Mouse (Mus musculus): ENCODE data around the gene Cd36.

Cd36 gene

DNA sequence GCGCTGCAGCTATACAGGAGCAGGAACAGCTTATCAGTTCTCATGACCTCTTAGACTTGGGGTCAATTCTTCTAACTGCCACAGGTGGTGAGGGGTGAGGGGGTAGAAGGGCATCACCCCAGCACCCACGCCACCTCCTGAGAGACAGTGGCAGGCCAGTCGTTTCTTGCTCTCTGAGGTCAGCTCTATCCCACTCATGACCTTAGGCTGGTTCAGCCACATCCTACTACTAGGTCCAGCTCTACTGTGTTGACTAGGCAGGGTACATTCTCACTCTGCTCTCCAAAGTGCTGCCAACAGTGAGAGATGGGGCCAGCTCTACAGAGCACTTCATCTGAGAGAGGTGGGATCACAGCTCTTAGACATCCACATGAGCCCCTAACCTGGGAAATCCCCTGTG lies 30.2 kb downstream of the Cd36 start:
- no peak for DNase-seq (ENCODE audit: low read depth, low spot score)

DNA sequence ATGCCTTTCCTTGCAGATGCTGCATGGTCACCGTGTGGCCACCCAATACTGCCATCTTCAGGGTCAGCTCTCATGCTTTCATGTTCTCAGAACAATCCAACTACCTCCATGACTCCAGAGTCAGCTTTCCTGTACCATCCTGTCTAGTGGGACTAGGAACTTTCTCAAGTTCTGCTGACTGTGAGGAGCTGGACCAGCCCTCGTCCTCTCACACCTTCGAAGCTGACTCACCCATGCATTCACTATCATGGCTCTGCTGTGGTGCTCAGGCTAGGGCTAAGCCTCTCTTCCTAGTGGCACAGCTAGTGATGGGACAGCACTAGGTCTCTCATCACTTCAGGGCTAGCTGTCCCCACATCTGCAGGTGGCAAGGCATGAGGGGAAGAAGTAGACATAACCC lies 30.7 kb downstream of the Cd36 start:
- DNase-seq (ENCODE audit: low read depth, low spot score), result no peak

DNA sequence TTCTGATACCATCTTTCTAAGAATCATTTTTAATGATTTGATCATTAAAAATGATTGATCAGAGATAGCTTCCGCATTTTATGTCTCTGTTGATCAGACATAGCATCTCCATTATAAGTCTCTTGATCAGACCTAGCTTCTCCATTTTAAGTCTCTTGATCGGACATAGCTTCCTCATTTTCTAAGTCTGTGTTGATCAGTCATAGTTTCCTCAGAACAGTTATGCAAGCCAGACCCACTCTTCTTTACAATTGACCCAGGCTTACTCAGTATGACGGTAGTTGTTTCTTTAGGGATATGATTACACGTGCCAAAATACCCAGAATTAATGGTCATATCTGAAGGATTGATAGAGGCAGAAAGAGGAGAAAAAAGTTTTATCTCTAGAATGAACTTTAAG lies 31.3 kb downstream of the Cd36 start:
- no peak for DNase-seq (ENCODE audit: low read depth, low spot score)

DNA sequence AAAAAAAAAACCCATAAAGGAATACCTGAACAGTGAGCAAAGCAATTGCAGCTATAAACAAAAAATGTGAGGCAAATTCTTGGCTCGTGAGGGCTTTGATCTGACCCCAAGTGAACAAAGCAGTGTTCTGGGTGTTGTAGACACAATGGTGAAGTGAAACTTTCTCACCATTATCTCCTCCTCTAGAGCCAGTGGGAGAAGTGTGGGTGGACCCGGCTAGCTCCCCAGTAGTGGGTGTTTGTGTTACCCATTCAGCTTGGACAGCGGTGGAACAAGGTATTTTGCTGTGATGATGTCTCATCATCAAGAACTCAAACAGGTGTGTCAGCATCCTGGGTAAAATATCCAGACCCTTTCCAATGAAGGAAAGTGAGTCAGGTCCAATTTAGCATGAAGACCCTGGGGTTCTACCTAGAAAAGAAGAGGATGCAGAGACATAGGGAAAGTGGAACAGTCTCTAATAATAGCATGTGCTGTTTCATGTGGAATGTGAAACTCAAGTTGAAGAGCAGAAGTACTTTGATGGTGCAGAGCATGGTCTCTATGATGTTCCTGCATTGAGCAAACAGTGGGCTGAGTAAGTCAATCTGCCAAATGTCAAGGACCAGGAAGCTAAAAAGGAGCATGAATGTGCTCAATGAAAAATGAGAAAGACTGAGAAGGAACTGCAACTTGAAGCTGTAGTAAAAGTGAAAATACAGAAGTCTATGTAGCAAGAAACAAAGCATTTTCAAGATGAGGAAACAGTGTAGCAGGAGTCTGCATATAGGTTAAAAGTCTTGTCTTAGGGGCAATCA lies 34.3 kb downstream of the Cd36 start:
- DNase-seq (ENCODE audit: low read depth, low spot score), result no peak

DNA sequence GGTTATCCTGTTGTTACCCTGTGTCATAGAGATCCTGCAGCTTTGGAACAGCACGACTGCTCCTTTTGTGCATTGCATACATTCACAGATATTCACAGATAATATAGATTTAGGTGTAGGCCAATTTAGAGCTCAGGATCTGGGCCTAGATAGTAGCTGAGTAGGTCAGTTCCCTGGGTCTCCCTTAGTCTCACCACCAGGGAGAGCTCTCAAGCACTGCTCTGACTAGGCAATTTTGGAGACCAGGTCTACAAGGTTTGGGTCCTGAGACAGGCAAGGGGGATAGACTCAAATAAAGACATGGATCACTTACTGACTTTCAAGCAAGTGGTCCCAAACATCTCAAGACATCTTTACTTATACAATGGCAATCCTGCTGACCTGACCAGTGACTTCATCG lies 38.0 kb downstream of the Cd36 start:
- no peak for DNase-seq (ENCODE audit: low read depth, low spot score)

DNA sequence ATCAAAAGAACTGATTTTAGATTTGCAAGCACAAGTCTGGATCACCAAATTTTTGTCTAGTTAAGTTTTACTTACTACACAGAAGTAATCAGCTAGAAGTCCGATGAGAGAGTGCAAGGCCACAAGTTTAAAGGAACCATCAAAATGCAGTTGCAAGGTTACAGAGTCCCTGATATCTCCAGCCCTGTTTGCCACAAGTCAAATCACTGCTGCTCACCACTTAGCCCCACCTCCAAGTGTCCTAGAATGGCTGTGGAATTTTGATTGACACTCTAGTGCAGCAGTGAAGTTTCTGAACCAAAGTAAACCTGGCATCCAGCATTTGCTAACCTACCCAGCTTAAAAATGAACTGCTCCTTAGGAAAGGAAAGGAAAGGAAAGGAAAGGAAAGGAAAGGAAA lies 39.0 kb downstream of the Cd36 start:
- no peak for DNase-seq (ENCODE audit: low read depth, low spot score)

DNA sequence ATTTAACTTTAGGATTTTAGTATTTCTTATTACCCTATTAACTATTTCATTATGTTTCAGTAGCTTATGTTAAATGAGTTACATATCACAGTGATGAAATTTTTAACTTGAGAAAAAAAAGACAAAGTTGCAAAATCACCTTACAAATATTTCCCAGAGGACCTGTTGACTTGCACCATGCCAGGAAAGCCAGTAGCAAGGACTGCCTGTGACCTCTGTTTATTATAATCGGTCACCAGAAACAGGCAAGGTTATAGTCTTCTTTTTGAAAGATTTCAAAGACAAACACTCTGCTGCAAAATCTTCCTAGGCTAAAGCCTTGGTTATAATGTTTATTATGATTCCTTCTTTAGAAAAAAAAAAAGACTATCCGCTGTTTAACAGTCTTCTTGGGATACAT lies 39.9 kb downstream of the Cd36 start:
- no peak for DNase-seq (ENCODE audit: low read depth, low spot score)

DNA sequence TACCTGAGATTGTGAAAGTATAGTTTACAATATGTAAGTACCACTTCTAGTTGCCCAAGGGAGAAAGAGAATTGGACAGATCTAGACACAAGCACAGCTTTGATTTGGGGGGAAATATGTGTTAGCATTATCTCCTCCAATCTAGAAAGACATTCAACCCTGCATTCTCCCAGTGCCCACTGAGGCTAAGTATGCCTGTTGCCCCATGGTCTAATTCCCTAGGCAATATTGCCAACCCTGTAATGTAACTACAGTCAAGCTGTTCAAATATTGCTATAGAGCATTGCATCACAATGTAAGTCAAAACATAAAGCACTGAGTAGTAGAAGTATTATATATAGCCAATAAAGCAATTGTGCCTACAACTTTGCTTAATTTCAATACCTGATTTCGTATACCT lies 40.3 kb downstream of the Cd36 start:
- no peak for DNase-seq (ENCODE audit: low read depth, low spot score)

DNA sequence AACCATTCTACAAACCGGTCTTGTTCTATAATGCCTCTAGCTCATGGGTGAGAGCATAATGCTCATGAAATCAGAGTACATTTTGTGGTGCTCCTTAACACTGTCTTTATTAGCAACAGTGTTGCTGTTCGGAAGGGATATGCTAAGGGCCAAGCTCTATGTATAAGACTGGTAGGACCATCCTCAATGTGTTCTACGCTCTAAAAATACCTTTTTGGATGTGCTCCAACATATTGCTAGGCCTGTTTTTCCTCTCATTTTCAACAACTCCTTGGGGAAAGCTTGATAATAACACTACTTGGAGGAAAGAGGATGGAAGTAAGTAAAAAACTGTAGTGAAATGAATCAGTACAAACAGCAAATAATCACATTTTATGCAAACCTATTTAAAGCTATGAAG lies 44.7 kb downstream of the Cd36 start:
- no peak for DNase-seq (ENCODE audit: low read depth, low spot score)

DNA sequence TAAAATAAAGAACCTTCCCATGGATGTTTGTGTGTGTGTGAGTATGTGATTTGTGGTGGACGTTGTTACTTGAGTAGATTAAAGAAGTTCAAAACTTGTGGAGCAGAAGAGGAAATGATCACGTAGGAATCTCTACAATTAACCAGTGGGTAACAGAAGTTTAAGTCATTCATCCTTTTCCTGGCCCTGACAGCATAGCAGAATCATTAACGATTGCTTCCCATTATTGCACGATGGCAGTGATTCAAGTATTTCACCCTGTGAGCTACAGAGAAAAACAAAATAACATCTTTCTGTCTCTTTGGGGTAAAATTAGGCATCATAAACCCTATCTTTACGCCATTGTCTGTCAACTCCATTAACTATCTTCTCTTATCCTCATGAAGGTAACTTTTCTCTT lies 45.3 kb downstream of the Cd36 start:
- DNase-seq (ENCODE audit: low read depth, low spot score), result no peak

DNA sequence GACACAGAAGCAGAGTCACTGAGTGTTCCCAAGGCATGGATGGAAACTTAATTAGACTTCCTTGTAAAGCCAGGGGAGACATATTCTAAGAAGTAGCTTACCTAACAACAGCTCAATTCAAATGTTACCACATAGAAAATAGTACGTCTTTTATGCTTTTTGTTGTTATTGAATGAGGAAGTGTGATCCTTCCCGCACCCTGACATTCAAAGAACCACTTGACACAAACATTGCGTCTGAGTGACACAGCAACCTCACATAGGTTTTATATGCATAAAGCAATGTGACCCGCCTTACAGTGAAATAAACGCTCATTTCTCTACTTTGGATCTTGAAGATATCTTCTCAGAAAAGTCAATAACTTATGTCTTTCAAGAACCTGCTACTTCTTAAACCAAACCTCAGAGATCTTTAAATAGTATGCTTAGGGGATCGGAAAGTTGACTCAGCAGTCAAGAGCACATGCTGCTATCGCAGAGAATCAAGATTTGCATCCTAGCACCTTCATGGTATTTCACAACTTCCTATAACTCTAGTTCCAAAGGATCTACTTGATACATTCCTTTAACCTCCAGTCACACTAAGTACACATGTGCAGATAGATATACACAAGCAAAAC lies 46.4 kb downstream of the Cd36 start:
- DNase-seq (ENCODE audit: low read depth, low spot score), result no peak

DNA sequence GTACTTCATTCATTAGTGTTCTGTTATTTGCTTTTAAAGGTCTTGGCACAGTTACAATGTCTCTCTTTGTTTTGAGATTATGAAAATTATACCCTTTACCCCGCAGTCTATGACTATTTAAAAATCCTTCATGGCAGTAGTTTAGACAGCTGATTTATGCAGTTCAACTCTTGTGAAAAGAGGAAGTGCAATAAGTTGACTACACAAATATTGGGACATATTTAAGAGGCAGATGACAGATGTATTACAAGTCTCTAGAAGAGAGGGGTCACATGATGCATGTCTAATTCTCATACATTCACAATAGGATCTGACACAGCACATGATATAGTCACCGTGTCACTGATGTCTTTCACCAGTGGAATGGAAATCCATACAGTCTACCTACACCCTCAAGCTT lies 49.1 kb downstream of the Cd36 start:
- DNase-seq (ENCODE audit: low read depth, low spot score), result no peak

DNA sequence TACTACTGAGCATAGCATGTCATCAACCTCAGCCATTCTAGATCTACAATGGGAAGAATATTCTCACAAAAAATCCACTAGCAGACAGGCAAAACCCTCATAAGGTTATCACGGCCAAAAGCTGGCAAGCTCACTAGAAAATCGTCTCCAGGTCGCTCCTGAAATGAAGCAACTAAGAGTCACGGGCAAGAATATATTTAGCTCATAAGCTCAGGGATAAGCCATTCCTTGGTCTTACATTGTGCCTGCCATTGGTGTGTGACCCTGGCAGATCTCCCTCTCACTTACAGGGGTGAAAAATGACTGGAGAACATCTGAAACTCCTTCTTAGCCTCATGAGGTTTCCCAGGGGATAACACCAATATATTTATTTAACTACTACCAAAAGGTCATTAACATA lies 52.2 kb downstream of the Cd36 start:
- no peak for DNase-seq (ENCODE audit: low read depth, low spot score)

DNA sequence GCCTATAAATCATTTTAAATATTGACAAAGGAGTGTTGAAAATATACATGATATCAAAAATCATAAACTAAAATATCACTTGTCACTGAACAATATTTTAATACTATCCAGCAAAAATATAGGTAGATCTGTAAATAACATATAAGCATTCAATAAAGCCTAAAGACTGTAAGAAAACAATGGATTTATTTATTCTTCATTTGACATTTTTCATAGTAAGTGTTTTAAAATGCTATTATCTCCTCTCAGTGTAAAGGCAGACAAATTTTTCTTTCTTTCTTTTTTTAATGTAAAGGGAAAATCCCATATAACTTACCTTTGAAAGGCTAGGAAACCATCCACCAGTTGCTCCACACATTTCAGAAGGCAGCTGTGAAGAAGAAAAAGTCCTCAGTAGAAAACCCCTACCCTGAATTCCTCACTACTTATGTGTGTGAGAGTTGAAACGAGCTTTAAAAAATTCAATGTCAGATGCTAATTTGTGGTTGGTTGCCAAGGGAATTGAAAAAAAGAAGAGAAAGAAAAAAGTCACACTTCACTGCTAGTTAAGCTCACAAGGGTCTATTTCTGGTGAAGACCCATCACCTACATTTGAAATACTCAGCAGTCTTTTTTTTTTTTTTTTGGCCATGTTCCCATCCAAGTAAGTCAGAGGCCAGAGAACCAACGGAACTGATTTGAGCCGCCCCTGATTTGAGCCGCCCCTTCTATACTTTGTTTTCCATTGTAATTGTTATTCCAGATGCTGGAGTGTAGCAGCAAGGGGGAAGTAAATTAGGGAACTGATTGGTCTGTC lies 53.1 kb downstream of the Cd36 start:
- DNase-seq (ENCODE audit: low read depth, low spot score), result no peak

DNA sequence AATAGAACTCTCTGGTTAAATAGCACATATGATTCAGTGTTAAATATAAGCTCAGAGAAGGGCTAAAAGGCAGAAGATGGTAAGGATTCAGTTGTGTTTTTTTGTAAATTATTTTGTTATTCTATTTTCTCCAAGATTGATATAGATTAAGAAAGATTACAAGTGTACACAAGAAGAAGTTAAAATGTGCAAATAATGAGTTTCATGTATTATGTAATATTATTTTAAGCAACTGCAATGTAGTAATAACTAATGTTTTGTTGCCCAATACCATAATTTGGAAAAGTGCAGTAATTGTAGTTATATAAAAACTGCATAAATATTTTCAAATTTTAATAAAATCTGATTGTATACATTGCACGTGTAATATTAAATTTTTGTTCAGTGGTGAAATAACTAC lies 54.8 kb downstream of the Cd36 start:
- no peak for DNase-seq (ENCODE audit: low read depth, low spot score)

DNA sequence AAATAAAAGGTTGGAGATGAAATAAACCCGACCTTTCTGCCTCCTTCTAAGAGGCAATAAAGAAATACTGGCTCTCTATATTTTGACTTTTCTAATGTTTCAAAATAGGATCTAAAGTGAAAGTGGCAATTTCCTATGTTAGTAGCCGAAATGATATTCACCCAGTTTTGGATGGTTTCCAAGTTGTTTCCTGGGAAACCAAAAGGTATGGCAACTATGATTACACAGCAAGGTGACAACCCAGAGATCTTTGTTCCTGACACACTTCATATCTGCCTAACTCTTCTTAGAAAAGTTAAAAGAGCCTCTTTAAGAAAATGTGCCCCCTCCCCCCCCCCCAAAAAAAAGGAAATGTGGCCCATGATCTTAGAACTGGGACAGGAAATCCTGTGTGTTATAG lies 58.1 kb downstream of the Cd36 start:
- DNase-seq (ENCODE audit: low read depth, low spot score), result no peak

DNA sequence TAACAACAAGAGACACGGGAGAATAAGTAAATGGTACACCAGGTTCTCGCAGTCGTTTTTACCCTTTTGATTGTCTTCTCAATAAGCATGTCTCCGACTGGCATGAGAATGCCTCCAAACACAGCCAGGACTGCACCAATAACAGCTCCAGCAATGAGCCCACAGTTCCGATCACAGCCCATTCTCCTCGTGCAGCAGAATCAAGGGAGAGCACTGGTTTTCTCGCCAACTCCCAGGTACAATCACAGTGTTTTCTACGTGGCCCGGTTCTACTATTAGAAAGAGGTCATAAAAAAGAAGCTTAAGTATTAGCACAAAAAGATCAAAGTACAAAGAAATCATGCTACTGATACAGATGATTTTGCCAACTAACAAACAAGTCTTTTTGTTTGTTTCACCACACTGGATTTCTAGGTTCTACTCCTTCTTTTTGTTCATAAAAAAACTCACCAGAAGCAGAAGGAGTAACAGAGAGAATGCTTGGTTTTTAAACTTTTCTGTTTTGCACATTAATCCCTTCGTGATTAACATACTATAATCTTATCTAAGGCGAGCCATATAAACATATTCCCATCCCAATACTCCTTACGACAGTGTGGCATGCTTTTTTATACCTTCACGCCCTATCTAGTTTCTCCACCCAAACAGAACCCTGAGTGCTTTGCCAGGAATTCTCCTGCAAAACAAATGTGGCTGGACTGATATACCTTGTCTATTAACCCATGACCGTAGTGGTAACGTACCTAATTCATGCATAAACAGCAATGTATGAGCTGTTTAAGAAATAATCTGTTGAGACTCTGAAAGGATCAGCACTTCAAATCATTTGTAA lies 59.7 kb downstream of the Cd36 start:
- DNase-seq (ENCODE audit: low read depth, low spot score), result no peak

DNA sequence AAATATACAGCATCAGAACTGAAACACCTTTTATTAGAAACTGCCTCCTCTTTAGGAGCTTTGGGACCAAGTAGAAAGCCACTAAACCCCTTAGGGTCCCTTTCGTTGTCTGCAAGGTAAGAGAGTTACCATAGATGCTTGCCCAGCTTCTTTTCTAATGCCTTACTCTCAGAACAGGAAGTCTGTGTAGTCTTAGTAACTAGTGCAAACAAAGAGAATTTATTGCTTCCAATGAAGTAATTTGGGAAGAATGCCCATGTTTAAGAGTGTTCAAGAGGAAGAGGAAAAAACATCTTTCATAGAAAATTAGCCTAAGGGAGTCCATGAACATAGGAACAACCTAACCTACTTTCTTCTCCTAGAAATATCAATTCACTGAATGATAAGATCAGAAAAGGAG lies 67.2 kb downstream of the Cd36 start:
- no peak for DNase-seq (ENCODE audit: low read depth, low spot score)

DNA sequence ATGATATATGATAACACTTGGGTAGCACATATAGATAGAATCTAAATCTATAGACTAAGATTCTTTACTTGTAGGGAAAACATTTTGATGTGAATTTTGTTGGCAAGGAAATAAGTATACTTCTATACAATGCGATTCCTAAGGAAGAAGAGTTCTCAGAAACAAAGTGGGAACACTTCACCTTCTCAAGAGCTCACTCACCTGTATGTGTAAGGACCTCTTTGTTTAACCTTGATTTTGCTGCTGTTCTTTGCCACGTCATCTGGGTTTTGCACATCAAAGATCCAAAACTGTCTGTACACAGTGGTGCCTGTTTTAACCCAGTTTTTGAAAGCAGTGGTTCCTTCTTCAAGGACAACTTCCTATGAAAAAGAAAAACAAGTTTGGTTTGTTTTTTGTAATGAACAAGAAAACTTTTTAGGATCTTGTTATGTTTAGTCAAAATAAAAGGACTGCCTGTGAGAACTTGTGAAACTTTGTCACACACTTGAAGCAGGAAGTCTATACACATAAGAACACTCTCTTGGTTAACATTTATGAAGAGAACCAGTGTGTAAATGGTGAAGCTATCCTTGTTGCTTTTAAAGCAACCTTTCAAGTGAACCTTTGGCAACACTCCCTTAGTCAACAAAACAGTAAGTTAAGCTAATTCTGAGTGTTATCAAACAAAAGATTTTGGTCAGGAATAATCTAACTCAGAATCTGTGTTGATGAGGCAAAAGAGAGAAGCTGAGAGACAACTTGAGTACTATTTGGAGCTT lies 68.2 kb downstream of the Cd36 start:
- DNase-seq (ENCODE audit: low read depth, low spot score), result no peak

DNA sequence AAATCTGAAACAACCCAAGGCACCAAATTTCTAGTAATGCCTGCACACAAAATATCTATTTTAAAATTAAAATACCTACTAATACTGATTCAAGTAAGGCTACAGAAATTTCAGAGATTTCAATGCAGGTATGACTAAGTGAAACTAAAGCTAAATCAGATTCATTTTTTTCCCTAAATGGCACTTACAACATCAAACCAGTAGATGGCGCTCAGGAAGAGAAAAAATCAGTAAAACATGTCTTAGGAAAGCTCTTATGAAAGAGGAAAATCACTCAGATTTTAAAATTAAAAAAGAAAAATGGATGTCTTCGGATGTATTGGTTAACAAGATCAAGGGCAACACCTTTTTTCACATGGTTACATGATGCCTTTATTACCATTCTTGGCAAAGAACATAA lies 72.4 kb downstream of the Cd36 start:
- peak; percentile 36 for DNase-seq (ENCODE audit: low read depth, low spot score)

DNA sequence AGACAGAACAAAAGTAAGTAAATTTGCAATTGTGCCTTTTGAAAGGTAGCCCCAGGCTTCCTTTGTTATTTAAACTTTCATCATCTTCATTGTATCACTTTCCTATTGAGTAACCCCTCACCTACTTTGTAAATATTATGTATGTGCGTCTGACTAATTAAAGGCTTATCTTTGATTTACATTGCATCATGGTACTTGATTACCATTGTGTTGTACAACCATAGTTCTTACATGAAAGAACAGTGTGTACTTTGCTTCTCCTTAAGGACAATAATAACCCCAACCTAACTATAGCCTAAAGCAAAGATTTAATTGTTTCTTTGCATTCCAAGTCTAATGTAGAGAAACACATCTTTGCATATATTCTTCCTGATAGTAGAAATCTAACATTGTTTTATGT lies 78.3 kb downstream of the Cd36 start:
- no peak for DNase-seq (ENCODE audit: low read depth, low spot score)
